Mouse (Mus musculus) intestine, embryonic 14.5 days (tissue): ENCODE data around the gene Zic2. TPM values are rescaled to one million over a fixed set of nuclear protein-coding genes. Genes with fewer than 3 reads are reported as not detected.
A peak's percentile ranks its signal among the peaks of the same experiment; 100 is the strongest.
"Not testable (repeated sequence)": the region's sequence is repeated elsewhere in the genome, so short reads cannot be mapped to it uniquely, and the experiment has no call there.

ENCODE experiments used
- ATAC-seq: fragments of 200-750 bp; cut with Nextera tagmentation; replicated peaks from 2 replicates; pipeline ENCODE4 v1.8.0; 2017; ENCODE audit warnings: low read depth, moderate number of reproducible peaks, moderate TSS enrichment, moderate library complexity; ENCODE audit not compliant: low FRiP score, low TSS enrichment
- DNase-seq: peaks from one replicate; pipeline ENCODE4 v3.0.0-alpha.2; 2018; ENCODE audit warnings: low spot score
- H3K27ac ChIP-seq: fragments of 300-500 bp; sonication (generic); 2 replicates; pipeline ENCODE4 v1.5.1; 2014; ENCODE audit warnings: low read depth, mild to moderate bottlenecking, control low read depth
- H3K27me3 ChIP-seq: fragments of 300-500 bp; sonication (generic); replicated peaks from 2 replicates; pipeline ENCODE4 v1.6.1; 2014; ENCODE audit warnings: low read length, control low read depth; ENCODE audit not compliant: control insufficient read depth, insufficient read depth
- H3K36me3 ChIP-seq: fragments of 300-500 bp; sonication (generic); 2 replicates; pipeline ENCODE4 v1.6.1; 2014; ENCODE audit warnings: low read length, control low read depth; ENCODE audit not compliant: control insufficient read depth, insufficient read depth
- H3K4me1 ChIP-seq: fragments of 300-500 bp; sonication (generic); replicated peaks from 2 replicates; pipeline ENCODE4 v1.6.1; 2014; ENCODE audit warnings: low read length, control low read depth, mixed read lengths; ENCODE audit not compliant: control insufficient read depth, insufficient read depth
- H3K4me2 ChIP-seq: fragments of 300-500 bp; sonication (generic); 2 replicates; pipeline ENCODE4 v1.6.1; 2014; ENCODE audit warnings: low read length
- H3K4me3 ChIP-seq: fragments of 300-500 bp; sonication (generic); 2 replicates; pipeline ENCODE4 v1.5.1; 2014; ENCODE audit warnings: low read depth, low read length, control low read depth, mixed read lengths
- H3K9ac ChIP-seq: fragments of 300-500 bp; sonication (generic); 2 replicates; pipeline ENCODE4 v1.6.1; 2014; ENCODE audit warnings: mild to moderate bottlenecking, low read length
- H3K9me3 ChIP-seq: fragments of 300-500 bp; sonication (generic); 2 replicates; pipeline ENCODE4 v1.6.1; 2016; ENCODE audit warnings: low read length, control low read depth; ENCODE audit not compliant: control insufficient read depth
- WGBS: fragments of 180-500 bp; shearing (Covaris S2); extraction: QIAGEN DNeasy Blood & Tissue Kit; methylation state at CpG from one replicate; pipeline ENCODE4 v1.1.7; 2014; 5-methylcytosine and 5-hydroxymethylcytosine counted together
- polyA plus RNA-seq: library from polyadenylated mRNA; unstranded; fragments of >200 nt; fragmentation: Nextera tagmentation; extraction: Ambion mirVana; gene quantifications from 2 replicates; pipeline ENCODE4 v1.2.1, GENCODE M21; 2014

Zic2 gene
- polyA plus RNA-seq, 1 experiment from 2014 or later, result not detected

DNA sequence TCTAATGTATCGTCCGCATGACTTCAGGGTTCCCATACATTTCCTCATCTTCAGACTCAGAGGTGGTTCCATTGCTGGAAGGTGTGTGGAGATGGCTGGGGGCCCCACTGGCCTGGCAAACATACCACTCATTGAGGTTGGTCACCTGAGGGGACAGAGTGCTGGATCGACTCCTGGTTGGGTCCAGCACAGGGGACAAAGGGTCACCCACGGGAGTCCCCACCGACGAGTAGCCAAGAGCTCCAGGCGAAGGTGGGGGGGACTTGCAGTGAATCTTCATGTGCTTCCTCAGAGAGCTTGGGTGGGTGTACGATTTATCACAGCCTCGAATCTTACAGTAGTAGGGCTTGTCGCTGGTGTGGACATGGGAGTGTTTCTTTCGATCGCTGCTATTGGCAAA, 15.9 kb upstream of the Zic2 start:
- DNase-seq, H3K9me3 ChIP-seq, H3K4me1 ChIP-seq, H3K36me3 ChIP-seq, H3K9ac ChIP-seq, H3K27ac ChIP-seq, H3K4me2 ChIP-seq, ATAC-seq, H3K4me3 ChIP-seq: not testable (repeated sequence)
- peaks cover 72% of the 10 kb centered on the region for H3K27me3 ChIP-seq
- WGBS, result 86% methylated on average over 6 of the region's 12 CpGs

DNA sequence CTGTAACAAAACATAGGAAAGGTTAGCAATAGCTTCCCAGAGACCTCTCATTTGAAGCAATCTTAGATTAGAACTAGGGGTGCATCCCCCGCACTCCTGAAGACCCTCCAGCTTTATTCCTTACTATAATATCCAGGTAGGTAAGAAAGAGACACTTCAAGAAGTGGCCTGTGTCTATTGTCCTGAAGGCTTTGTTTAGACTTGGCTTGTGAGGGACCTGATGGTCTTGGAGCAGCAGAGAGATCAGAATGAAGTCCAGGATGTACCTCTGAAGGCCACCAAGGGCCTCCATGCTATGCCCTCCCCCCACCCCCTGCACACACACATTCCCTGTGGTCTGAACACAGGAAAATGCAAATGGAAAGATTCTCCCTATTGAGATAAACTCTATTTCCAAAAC, 15.5 kb upstream of the Zic2 start:
- Histone ChIP-seq H3K4me3 (no peak overlapping the region), H3K9ac (no peak overlapping the region), H3K4me2 (no peak overlapping the region), H3K4me1 (peaks cover 11% of the 10 kb centered on the region; the same call in 1 of the 2 replicates), H3K36me3 (no peaks in the 10 kb centered on the region), H3K27ac (no peak overlapping the region), H3K27me3 (peaks cover 73% of the 10 kb centered on the region), H3K9me3 (no peaks in the 10 kb centered on the region)
- DNase-seq (no peak), ATAC-seq (no peak)
- WGBS, result 100% methylated on average over 1 of the region's 1 CpGs

DNA sequence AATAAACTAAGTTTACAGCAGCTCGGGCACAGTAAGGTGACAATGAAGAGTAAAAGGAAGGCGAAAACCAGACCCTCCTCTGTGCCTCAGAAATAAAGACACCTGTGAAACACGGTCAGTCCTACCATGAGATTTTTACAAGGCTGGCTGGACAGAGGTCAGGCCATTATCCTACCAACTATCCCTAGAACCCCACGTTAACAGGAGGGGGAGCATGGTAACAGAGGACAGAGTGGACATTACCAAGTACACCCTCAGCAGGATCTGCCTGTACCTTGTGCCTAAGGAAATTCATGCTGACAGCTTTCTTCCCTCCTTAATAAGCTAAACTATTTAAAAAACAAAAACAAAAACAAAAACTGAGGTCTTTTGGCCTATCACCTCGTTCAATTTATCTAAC, 15.0 kb upstream of the Zic2 start:
- Histone ChIP-seq H3K27ac (no peak overlapping the region), H3K36me3 (no peaks in the 10 kb centered on the region), H3K4me1 (peaks cover 11% of the 10 kb centered on the region; the same call in 1 of the 2 replicates), H3K9me3 (no peaks in the 10 kb centered on the region), H3K4me3 (no peak overlapping the region), H3K27me3 (peaks cover 73% of the 10 kb centered on the region), H3K4me2 (no peak overlapping the region), H3K9ac (no peak overlapping the region)
- ATAC-seq (no peak), DNase-seq (no peak)
- 49% methylated on average over 5 of the region's 5 CpGs for WGBS

DNA sequence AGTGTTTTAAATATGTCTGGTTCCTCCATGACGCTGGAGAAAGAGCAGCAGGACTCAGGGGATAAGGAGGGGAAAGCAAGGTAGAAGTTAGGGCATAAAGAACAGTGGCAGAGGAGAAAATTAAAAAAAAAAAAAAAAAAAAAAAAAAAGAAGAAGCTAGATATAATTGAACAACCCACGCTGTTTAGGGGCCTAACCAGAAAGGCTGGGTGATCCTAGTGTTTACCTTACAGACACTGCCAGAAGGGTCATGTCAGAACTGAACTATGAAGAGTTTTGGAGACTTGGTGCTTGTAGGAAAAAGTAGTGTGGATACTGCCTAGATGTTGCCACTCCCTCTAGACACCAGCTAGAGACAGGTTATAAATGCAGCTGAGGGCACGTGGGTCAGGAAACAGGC, 13.7 kb upstream of the Zic2 start:
- Histone ChIP-seq H3K9ac (no peak overlapping the region), H3K4me3 (no peak overlapping the region), H3K9me3 (no peaks in the 10 kb centered on the region), H3K36me3 (no peaks in the 10 kb centered on the region), H3K4me1 (peaks cover 11% of the 10 kb centered on the region; the same call in 1 of the 2 replicates), H3K27ac (no peak overlapping the region), H3K27me3 (peaks cover 73% of the 10 kb centered on the region), H3K4me2 (no peak overlapping the region)
- 36% methylated on average over 3 of the region's 3 CpGs for WGBS
- DNase-seq (no peak), ATAC-seq (no peak)

DNA sequence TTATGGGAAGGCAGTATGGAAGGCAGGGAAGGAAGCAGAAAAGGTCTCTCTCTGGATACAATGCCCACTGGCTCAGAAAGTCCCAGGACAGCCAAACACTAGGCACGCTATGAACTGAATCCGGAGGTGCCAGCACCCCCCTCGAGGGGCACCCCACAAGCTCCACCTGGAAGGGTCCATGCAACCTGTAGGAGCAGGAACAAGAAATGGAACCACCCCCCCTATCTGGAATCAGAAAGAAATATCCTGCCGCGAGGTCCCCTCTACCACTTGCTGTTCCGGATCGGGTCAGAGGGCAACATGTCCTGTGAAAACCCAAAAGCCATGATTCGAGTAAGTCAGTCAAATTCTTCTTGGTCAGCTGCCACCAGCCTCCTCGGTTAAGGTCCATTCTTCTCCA, 13.3 kb upstream of the Zic2 start:
- no peak overlapping the region for H3K4me3 ChIP-seq
- H3K36me3 ChIP-seq, result no peaks in the 10 kb centered on the region
- ATAC-seq (no peak), DNase-seq (no peak)
- WGBS, result 23% methylated on average over 9 of the region's 9 CpGs
- H3K4me1 ChIP-seq, result peaks cover 11% of the 10 kb centered on the region; the same call in 1 of the 2 replicates
- no peak overlapping the region for H3K9ac ChIP-seq
- peaks cover 75% of the 10 kb centered on the region for H3K27me3 ChIP-seq
- H3K4me2 ChIP-seq, result no peak overlapping the region
- no peaks in the 10 kb centered on the region for H3K9me3 ChIP-seq
- H3K27ac ChIP-seq, result no peak overlapping the region

DNA sequence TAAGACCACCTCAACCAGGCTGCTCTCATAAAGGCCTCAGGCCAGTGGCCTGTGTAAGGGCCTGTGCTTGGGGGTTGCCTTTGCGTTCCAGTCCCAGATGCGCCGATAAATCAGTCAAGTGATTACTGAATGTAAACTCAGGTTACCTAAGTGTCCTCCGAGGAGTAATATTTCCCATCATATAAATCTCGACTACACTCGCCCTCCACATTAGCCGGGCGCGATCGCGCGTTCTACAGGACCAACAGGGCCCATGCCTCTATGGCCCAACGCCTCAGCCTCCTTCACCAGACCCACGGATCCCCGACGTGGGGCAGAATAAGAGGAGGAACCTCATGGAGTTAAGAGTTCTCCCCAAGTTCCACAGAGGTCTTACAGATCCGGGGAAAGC, 12.6 kb upstream of the Zic2 start:
- Histone ChIP-seq H3K9me3 (no peaks in the 10 kb centered on the region), H3K27me3 (peaks cover 82% of the 10 kb centered on the region), H3K9ac (no peak overlapping the region), H3K36me3 (no peaks in the 10 kb centered on the region), H3K4me3 (no peak overlapping the region), H3K27ac (no peak overlapping the region), H3K4me2 (no peak overlapping the region), H3K4me1 (peaks cover 11% of the 10 kb centered on the region; the same call in 1 of the 2 replicates)
- ATAC-seq (no peak), DNase-seq (peak; percentile 69)
- WGBS, result 8% methylated on average over 17 of the region's 17 CpGs

DNA sequence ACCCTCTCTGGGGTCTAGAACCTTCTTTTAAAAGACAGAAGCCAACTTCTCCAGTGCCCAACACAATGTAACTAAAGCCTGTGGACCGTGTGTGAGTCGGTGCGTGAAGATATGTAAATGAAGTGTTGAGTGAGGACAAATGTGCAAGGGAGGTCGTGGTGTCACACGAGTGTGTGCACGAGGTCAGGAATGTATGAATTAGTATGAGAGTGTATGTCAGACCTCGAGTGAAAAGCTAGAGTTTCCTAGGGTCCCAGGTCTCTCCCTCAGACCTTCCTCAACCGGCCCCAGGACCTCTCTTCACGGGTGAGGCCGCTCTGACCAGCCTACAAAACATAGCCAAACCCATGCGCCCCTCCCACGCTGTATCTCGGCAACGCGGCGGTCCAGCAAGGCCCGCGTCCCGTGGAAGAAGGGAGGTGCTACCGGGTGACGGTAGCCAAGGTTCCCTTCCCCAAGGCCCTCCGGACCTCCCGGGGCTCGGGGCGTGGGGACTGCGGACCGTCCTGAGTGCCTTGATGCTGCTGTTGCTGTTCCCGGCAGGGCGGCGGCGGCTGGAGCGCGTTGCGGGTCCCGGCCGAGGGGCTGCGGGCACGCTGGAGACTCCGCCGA, 12.0 kb upstream of the Zic2 start:
- H3K4me3 ChIP-seq, result peak overlapping the region; percentile 41
- H3K9ac ChIP-seq, result no peak overlapping the region
- 1% methylated on average over 40 of the region's 40 CpGs for WGBS
- no peak overlapping the region for H3K27ac ChIP-seq
- peaks cover 88% of the 10 kb centered on the region for H3K27me3 ChIP-seq
- DNase-seq (peak; percentile 65), ATAC-seq (0 out of 2 replicates have a peak, but pooled peaks have one; percentile 28)
- H3K9me3 ChIP-seq, result no peaks in the 10 kb centered on the region
- peaks cover 11% of the 10 kb centered on the region; the same call in 1 of the 2 replicates for H3K4me1 ChIP-seq
- no peaks in the 10 kb centered on the region for H3K36me3 ChIP-seq
- peak overlapping the region; percentile 70 for H3K4me2 ChIP-seq

DNA sequence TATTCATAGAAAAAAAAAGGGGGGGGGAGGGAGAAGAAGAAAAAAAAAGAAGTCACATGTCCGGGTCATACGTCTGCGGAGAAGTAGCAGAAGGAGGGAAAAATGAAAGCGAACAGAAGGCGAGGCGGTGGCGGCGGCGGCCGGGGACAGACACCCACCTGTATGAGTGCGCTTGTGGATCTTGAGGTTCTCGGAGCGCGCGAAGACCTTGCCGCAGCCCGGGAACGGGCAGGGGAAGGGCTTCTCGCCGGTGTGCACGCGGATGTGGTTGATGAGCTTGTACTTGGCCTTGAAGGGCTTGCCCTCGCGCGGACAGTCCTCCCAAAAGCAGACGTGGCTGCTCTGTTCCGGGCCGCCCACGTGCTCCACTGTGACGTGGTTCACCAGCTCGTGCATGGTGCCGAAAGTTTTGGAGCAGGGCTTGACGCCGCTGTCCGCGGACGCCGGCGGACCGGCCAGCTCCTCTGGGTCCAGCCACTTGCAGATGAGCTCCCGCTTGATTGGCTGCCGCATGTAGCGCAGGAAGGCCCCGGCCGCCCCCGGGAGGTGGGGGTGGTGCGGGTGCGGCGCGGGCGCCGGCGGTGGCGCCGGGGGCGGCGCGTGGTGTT, 11.4 kb upstream of the Zic2 start:
- peak; percentile 59 for ATAC-seq

More for the DNA sequence above, 11.4 kb upstream of the Zic2 start:
- peak overlapping the region; percentile 70 for H3K4me2 ChIP-seq
- H3K9ac ChIP-seq, result 0 out of 2 replicates have a peak overlapping the region, but pooled peaks have one; percentile 14
- H3K4me3 ChIP-seq, result peak overlapping the region; percentile 41
- H3K9me3 ChIP-seq, H3K27ac ChIP-seq, H3K36me3 ChIP-seq: not testable (repeated sequence)
- H3K27me3 ChIP-seq, result peaks cover 94% of the 10 kb centered on the region
- 2% methylated on average over 53 of the region's 58 CpGs for WGBS
- H3K4me1 ChIP-seq, result peaks cover 11% of the 10 kb centered on the region; the same call in 1 of the 2 replicates
- DNase-seq, result peak; percentile 76
